Mouse (Mus musculus): ENCODE data around the gene Dph7. TPM values are rescaled to one million over a fixed set of nuclear protein-coding genes. Genes with fewer than 3 reads are reported as not detected.

Dph7 gene
- polyA plus RNA-seq, 1 experiment from 2014 or later: 19.3 TPM

GRCm38 (mm10) chr2:25000544-25001235 is 38.5 kb downstream of the Dph7 start:
- 70% methylated on average over 3 of the region's 3 CpGs for WGBS
- Histone ChIP-seq H3K4me1 (ENCODE audit: control insufficient read depth in 2 of 2, insufficient read depth in 2 of 2, low read length in 2 of 2) (no peaks in the 10 kb centered on the region), H3K9ac (ENCODE audit: low read length) (no peak overlapping the region), H3K36me3 (ENCODE audit: control insufficient read depth, insufficient read depth, low read length) (peaks cover 24% of the 10 kb centered on the region; the same call in 1 of the 2 replicates), H3K4me3 (ENCODE audit: control insufficient read depth in 1 of 2, insufficient read depth in 1 of 2, low read depth in 1 of 2, low read length in 2 of 2) (no peak overlapping the region), H3K27ac (replicated peaks in 1 of 2; ENCODE audit: control insufficient read depth in 1 of 2, insufficient read depth in 1 of 2, low read depth in 2 of 2, low read length in 2 of 2) (no peak overlapping the region), H3K27me3 (ENCODE audit: control insufficient read depth, insufficient read depth, low read length) (no peaks in the 10 kb centered on the region), H3K9me3 (ENCODE audit: control insufficient read depth, low read length) (no peaks in the 10 kb centered on the region), H3K4me2 (ENCODE audit: low read length) (no peak overlapping the region)
- ATAC-seq (ENCODE audit: insufficient number of reproducible peaks, insufficient read depth, low FRiP score, low read depth): no peak

DNA sequence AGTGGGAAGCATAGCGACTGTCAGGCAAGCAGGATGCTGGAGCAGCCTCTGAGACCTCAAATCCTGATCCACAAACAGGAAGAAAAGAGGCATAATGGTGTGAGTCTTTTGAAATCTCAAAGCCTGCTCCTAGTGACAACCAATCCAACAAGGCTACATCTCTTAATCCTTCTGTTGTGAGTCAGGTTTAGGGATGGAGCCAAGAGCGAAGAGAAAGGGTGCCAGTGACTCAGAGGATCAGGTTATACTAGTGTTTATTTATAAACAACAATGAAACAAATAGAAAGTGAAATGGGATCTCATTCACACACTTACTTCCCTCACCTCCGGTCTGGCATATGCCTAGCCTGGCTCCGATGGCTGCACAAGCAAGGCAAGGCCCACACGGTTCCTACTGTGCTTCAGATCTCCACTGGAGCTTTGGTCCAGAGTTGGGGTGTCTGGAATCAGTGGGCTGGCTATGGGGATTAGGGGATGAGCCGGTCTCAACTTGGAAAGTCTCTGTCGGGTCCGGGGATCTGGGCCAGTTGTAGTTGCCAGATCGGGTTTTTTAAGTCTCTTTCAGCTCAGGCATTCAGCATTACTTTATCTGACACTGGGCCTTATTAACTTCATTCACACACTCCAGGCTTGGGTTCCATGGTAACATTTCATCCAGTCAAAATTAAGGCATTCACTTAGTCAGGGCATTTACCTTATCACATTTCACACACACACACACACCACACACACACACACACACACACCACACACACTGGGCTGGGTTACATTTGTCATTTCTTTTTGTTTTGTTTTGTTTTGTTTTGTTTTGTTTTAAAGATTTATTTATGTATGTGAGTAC is 42.0 kb downstream of the Dph7 start:
- H3K36me3 ChIP-seq (ENCODE audit: control insufficient read depth, insufficient read depth, low read length): 0 out of 2 replicates have a peak, but pooled peaks cover 11% of the 10 kb centered on the region
- no peak overlapping the region for H3K9ac ChIP-seq (ENCODE audit: low read length)
- 83% methylated on average over 9 of the region's 9 CpGs for WGBS
- H3K4me2 ChIP-seq (ENCODE audit: low read length): no peak overlapping the region
- H3K4me1 ChIP-seq (ENCODE audit: control insufficient read depth in 2 of 2, insufficient read depth in 2 of 2, low read length in 2 of 2): no peaks in the 10 kb centered on the region
- no peak for ATAC-seq (ENCODE audit: insufficient number of reproducible peaks, insufficient read depth, low FRiP score, low read depth)
- H3K9me3 ChIP-seq (ENCODE audit: control insufficient read depth, low read length): no peaks in the 10 kb centered on the region
- no peak overlapping the region for H3K4me3 ChIP-seq (ENCODE audit: control insufficient read depth in 1 of 2, insufficient read depth in 1 of 2, low read depth in 1 of 2, low read length in 2 of 2)
- no peak overlapping the region for H3K27ac ChIP-seq (replicated peaks in 1 of 2; ENCODE audit: control insufficient read depth in 1 of 2, insufficient read depth in 1 of 2, low read depth in 2 of 2, low read length in 2 of 2)
- H3K27me3 ChIP-seq (ENCODE audit: control insufficient read depth, insufficient read depth, low read length): no peaks in the 10 kb centered on the region

- no peaks in the 10 kb centered on the region for H3K4me1 ChIP-seq (ENCODE audit: control insufficient read depth in 2 of 2, insufficient read depth in 2 of 2, low read length in 2 of 2)
- H3K4me3 ChIP-seq (ENCODE audit: control insufficient read depth in 1 of 2, insufficient read depth in 1 of 2, low read depth in 1 of 2, low read length in 2 of 2): no peak overlapping the region
- ATAC-seq (ENCODE audit: insufficient number of reproducible peaks, insufficient read depth, low FRiP score, low read depth): no peak
- no peaks in the 10 kb centered on the region for H3K9me3 ChIP-seq (ENCODE audit: control insufficient read depth, low read length)
- no peak overlapping the region for H3K9ac ChIP-seq (ENCODE audit: low read length)
- H3K36me3 ChIP-seq (ENCODE audit: control insufficient read depth, insufficient read depth, low read length): 0 out of 2 replicates have a peak, but pooled peaks cover 9% of the 10 kb centered on the region
- no peak overlapping the region for H3K4me2 ChIP-seq (ENCODE audit: low read length)
- H3K27ac ChIP-seq (replicated peaks in 1 of 2; ENCODE audit: control insufficient read depth in 1 of 2, insufficient read depth in 1 of 2, low read depth in 2 of 2, low read length in 2 of 2): no peak overlapping the region
- WGBS: 72% methylated on average over 1 of the region's 1 CpGs
- H3K27me3 ChIP-seq (ENCODE audit: control insufficient read depth, insufficient read depth, low read length): no peaks in the 10 kb centered on the region
Measured at GRCm38 (mm10) chr2:25006767-25007166, 44.6 kb downstream of the Dph7 start.

DNA sequence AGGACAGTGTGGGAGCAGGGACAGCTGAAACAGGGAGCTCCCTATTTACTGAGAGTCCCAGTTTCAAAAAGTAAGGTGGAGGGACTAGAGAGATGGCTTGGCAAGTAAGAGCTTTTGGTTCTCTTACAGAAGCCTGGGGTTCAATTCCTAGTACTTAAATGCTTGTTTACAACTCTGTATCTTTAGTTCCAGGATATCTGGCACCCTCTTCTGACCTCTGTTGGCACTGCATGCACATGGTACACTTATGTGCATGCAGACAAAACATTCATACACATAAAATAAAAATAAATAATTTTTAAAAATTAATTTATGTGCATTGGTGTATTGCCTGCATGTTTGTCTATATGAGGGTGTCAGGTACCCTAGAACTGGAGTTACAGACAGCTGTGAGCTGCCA is 46.0 kb downstream of the Dph7 start:
- no peak overlapping the region for H3K9ac ChIP-seq (ENCODE audit: low read length)
- no peaks in the 10 kb centered on the region for H3K27me3 ChIP-seq (ENCODE audit: control insufficient read depth, insufficient read depth, low read length)
- H3K4me1 ChIP-seq (ENCODE audit: control insufficient read depth in 2 of 2, insufficient read depth in 2 of 2, low read length in 2 of 2): no peaks in the 10 kb centered on the region
- H3K4me3 ChIP-seq (ENCODE audit: control insufficient read depth in 1 of 2, insufficient read depth in 1 of 2, low read depth in 1 of 2, low read length in 2 of 2): no peak overlapping the region
- 0 out of 2 replicates have a peak, but pooled peaks cover under 1% of the 10 kb centered on the region for H3K36me3 ChIP-seq (ENCODE audit: control insufficient read depth, insufficient read depth, low read length)
- ATAC-seq (ENCODE audit: insufficient number of reproducible peaks, insufficient read depth, low FRiP score, low read depth): no peak
- no peak overlapping the region for H3K27ac ChIP-seq (replicated peaks in 1 of 2; ENCODE audit: control insufficient read depth in 1 of 2, insufficient read depth in 1 of 2, low read depth in 2 of 2, low read length in 2 of 2)
- H3K4me2 ChIP-seq (ENCODE audit: low read length): no peak overlapping the region
- H3K9me3 ChIP-seq (ENCODE audit: control insufficient read depth, low read length): no peaks in the 10 kb centered on the region

Small RNA genes within 50 kb of the gene (microRNA-seq; reads per million reads assigned to microRNA genes)
- gene Gm22875: not detected

Other genes with a start within 250 kb of the Dph7 start
- gene Cacna1b, start 199.2 kb upstream of the Dph7 start, polyA plus RNA-seq (2014; fragmentation: Nextera tagmentation; extraction: Ambion mirVana): 0.15 and 0.28 TPM in 2 replicates
- 49.7 and 53.4 TPM in 2 replicates for gene Ehmt1, start 42.8 kb upstream of the Dph7 start, polyA plus RNA-seq (2014; fragmentation: Nextera tagmentation; extraction: Ambion mirVana)
- 11.9 and 13.8 TPM in 2 replicates for gene Arrdc1, start 27.1 kb upstream of the Dph7 start, polyA plus RNA-seq (2014; fragmentation: Nextera tagmentation; extraction: Ambion mirVana)
- gene Zmynd19, start 12.6 kb upstream of the Dph7 start, polyA plus RNA-seq (2014; fragmentation: Nextera tagmentation; extraction: Ambion mirVana): 10.6 and 11.0 TPM in 2 replicates
- gene Mrpl41, start 12.7 kb downstream of the Dph7 start, polyA plus RNA-seq (2014; fragmentation: Nextera tagmentation; extraction: Ambion mirVana): 137 and 139 TPM in 2 replicates
- gene Pnpla7, start 13.6 kb downstream of the Dph7 start, polyA plus RNA-seq (2014; fragmentation: Nextera tagmentation; extraction: Ambion mirVana): 13.2 and 15.1 TPM in 2 replicates
- gene Nsmf, start 92.0 kb downstream of the Dph7 start, polyA plus RNA-seq (2014; fragmentation: Nextera tagmentation; extraction: Ambion mirVana): 43.2 and 48.1 TPM in 2 replicates
- gene Entpd8, start 117.9 kb downstream of the Dph7 start, polyA plus RNA-seq (2014; fragmentation: Nextera tagmentation; extraction: Ambion mirVana): not detected in 2 replicates
- not detected in 2 replicates for gene Noxa1, start 132.7 kb downstream of the Dph7 start, polyA plus RNA-seq (2014; fragmentation: Nextera tagmentation; extraction: Ambion mirVana)
- 11.9 and 13.9 TPM in 2 replicates for gene Nrarp, start 218.4 kb downstream of the Dph7 start, polyA plus RNA-seq (2014; fragmentation: Nextera tagmentation; extraction: Ambion mirVana)
- 6.5 and 8.0 TPM in 2 replicates for gene Tor4a, start 234.5 kb downstream of the Dph7 start, polyA plus RNA-seq (2014; fragmentation: Nextera tagmentation; extraction: Ambion mirVana)
- 58.4 and 65.9 TPM in 2 replicates for gene Nelfb, start 249.1 kb downstream of the Dph7 start, polyA plus RNA-seq (2014; fragmentation: Nextera tagmentation; extraction: Ambion mirVana)

Measured in heart, embryonic 14.5 days (tissue).